Mouse (Mus musculus) kidney, adult 2 months (tissue): ENCODE results near the gene Card10. TPM values are rescaled to one million over a fixed set of nuclear protein-coding genes. Genes with fewer than 3 reads are reported as not detected.
A peak's percentile ranks its signal among the peaks of the same experiment; 100 is the strongest.

Experiments used
- DNase-seq: peaks from one replicate; pipeline ENCODE4 v3.0.0; 2021
- H3K27ac ChIP-seq: fragments of 200-500 bp; 2 replicates; pipeline ENCODE4 v1.5.1; 2012; ENCODE audit warnings: low read depth, low read length, control low read depth, inconsistent platforms; ENCODE audit not compliant: insufficient read depth
- H3K27me3 ChIP-seq: fragments of 200-500 bp; replicated peaks from 2 replicates; pipeline ENCODE4 v1.6.1; 2012; ENCODE audit warnings: mild to moderate bottlenecking, moderate library complexity, low read length, inconsistent platforms; ENCODE audit not compliant: control insufficient read depth, insufficient read depth
- H3K36me3 ChIP-seq: fragments of 200-500 bp; 2 replicates; pipeline ENCODE4 v1.6.1; 2012; ENCODE audit warnings: mild to moderate bottlenecking, moderate library complexity, low read length, inconsistent platforms; ENCODE audit not compliant: control insufficient read depth, insufficient read depth
- H3K4me1 ChIP-seq: fragments of 200-500 bp; 2 replicates; pipeline ENCODE4 v1.6.1; 2011; ENCODE audit warnings: low read length; ENCODE audit not compliant: control insufficient read depth, insufficient read depth
- H3K4me3 ChIP-seq: fragments of 200-500 bp; 2 replicates; pipeline ENCODE4 v1.5.1; 2011; ENCODE audit warnings: mild to moderate bottlenecking, low read depth, low read length, control low read depth; ENCODE audit not compliant: insufficient read depth
- CTCF ChIP-seq: fragments of 200-500 bp; conservative IDR thresholded peaks from 2 replicates; pipeline ENCODE4 v1.5.1; 2011; ENCODE audit warnings: low read depth, mild to moderate bottlenecking, control low read depth, low read length, moderate library complexity, mixed read lengths; ENCODE audit not compliant: insufficient read depth, insufficient read length
- POLR2A ChIP-seq: fragments of 200-500 bp; IDR thresholded peaks from one replicate; pipeline ENCODE4 v1.6.1; 2011; ENCODE audit warnings: low read depth, low read length, control low read depth
- WGBS: fragments of 180-500 bp; shearing (Covaris S2); methylation state at CpG from one replicate; pipeline ENCODE4 v1.1.7; 2018; 5-methylcytosine and 5-hydroxymethylcytosine counted together
- polyA plus RNA-seq: library from polyadenylated mRNA; depleted of rRNA; stranded (reverse); fragments of >200 nt; gene quantifications from 2 replicates; pipeline ENCODE4 v1.2.3, GENCODE M21; 2012

Card10 gene
- polyA plus RNA-seq, 1 experiment, result 80.4 TPM

DNA sequence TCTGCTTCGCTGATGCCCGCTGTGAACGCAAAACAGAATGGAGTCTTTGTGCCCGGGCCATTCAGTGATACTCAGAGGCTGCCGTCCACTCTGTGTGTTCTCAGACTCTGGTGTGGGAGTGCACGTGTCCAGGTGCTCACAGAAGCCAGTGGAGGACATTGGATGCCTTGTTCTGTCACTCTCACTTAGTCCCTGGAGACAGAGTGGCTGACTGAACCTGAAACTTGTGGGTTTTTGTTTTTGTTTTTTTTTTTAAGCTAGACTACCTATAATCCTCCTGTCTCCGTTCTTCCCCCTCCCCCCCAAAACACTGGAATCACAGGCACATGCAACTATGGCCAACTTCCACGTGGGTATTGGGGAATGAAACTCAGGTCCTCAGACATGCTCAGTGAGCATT, 43.5 kb upstream of the Card10 start:
- H3K27ac ChIP-seq, result peak overlapping the region; percentile 91
- no peaks in the 10 kb centered on the region for H3K36me3 ChIP-seq
- H3K4me3 ChIP-seq, result 0 out of 2 replicates have a peak overlapping the region, but pooled peaks have one; percentile 11
- no peaks in the 10 kb centered on the region for H3K27me3 ChIP-seq
- TF ChIP-seq CTCF (no peak), POLR2A (no peak)
- DNase-seq, result no peak
- H3K4me1 ChIP-seq, result peaks cover 8% of the 10 kb centered on the region; the same call in 1 of the 2 replicates
- WGBS, result 44% methylated on average over 8 of the region's 8 CpGs

DNA sequence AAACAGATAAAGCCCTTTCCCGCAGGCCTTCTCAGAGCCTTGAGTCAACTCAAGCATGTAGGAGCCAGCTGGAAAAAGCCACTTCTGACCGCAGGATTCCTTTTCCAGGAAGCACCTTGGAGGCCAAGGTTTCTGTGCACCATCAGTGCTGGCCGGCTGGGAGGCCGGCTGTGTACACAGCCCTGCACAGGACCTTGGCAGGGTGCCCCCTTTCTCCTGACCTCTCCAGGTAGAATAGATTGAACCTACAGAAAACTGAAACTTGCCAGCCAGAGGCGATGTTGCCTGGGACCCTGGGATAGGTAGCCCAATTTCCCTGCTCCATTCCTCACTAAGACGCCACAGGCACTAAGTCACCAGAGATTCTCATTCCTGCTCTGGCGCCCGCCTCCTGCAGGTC, 43.0 kb upstream of the Card10 start:
- TF ChIP-seq POLR2A, result no peak
- TF ChIP-seq CTCF, result no peak
- Histone ChIP-seq H3K4me1 (peaks cover 12% of the 10 kb centered on the region; the same call in 1 of the 2 replicates), H3K4me3 (peak overlapping the region; percentile 11; the same call in 1 of the 2 replicates), H3K36me3 (no peaks in the 10 kb centered on the region), H3K27me3 (no peaks in the 10 kb centered on the region), H3K27ac (peak overlapping the region; percentile 91)
- DNase-seq, result peak; percentile 66
- WGBS, result 37% methylated on average over 8 of the region's 8 CpGs

GRCm38 (mm10) chr15:78845321-78845720, 42.5 kb upstream of the Card10 start:
- no peaks in the 10 kb centered on the region for H3K27me3 ChIP-seq
- TF ChIP-seq POLR2A (no peak), CTCF (no peak)
- H3K4me3 ChIP-seq, result peak overlapping the region; percentile 25; the same call in 1 of the 2 replicates
- H3K36me3 ChIP-seq, result no peaks in the 10 kb centered on the region
- H3K4me1 ChIP-seq, result peaks cover 12% of the 10 kb centered on the region; the same call in 1 of the 2 replicates
- peak overlapping the region; percentile 91 for H3K27ac ChIP-seq
- DNase-seq, result peak; percentile 66
- WGBS, result 41% methylated on average over 11 of the region's 11 CpGs

- Histone ChIP-seq H3K4me3 (peak overlapping the region; percentile 85), H3K36me3 (no peaks in the 10 kb centered on the region), H3K4me1 (peaks cover 12% of the 10 kb centered on the region; the same call in 1 of the 2 replicates), H3K27ac (peak overlapping the region; percentile 99), H3K27me3 (no peaks in the 10 kb centered on the region)
- TF ChIP-seq POLR2A, result no peak
- TF ChIP-seq CTCF, result no peak
- peak; percentile 82 for DNase-seq
- 39% methylated on average over 9 of the region's 9 CpGs for WGBS
Measured at GRCm38 (mm10) chr15:78844791-78845190, 41.9 kb upstream of the Card10 start.

- no peaks in the 10 kb centered on the region for H3K27me3 ChIP-seq
- TF ChIP-seq POLR2A (no peak), CTCF (no peak)
- no peaks in the 10 kb centered on the region for H3K36me3 ChIP-seq
- peak overlapping the region; percentile 99 for H3K27ac ChIP-seq
- 42% methylated on average over 21 of the region's 21 CpGs for WGBS
- H3K4me1 ChIP-seq, result peaks cover 12% of the 10 kb centered on the region; the same call in 1 of the 2 replicates
- DNase-seq, result peak; percentile 38
- H3K4me3 ChIP-seq, result peak overlapping the region; percentile 85
Measured at GRCm38 (mm10) chr15:78843581-78844469, 41.0 kb upstream of the Card10 start.

DNA sequence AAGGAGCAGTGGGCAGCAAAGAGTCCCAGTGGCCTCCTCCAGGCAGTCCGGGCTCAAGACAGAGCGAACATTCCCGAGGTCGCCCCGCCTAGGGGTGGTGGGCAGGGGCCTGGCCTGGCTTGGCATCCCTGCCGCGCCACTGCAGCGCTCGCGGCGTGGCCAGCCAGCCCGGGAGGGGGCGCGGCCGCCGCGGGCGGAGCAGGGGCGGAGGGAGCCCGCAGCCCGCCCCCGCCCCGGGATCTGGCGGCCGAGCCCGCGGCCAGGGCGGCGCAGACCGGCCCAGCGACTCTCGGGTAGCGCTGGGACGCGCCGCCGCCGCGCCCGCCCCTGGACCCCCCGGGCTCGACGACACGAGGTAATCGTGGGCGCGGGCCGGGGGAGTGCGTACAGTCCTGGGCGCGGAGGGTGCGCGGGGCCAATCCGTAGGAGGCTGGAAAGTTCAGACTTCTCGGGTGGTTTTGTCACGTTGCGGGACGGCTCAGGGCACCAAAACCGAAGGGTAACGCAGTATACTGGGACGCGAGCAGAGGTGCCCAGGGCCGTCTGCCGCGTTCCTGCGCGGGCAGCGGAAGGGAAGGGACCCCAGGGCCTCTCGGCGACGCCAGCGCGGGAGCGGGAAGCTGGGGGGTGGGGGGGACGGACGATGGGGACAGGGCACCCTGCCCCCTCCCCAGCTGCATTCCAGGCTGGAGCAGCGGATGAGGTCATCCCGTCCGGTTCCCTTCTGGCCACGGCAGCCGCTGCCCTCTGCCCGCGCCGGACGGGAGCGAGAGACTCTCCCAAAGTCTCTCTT, 39.7 kb upstream of the Card10 start, which contains the start of gene Cdc42ep1:
TSS of gene Cdc42ep1 (plus strand) at position 254 of the 793 bp plus-strand sequence.
- no peaks in the 10 kb centered on the region for H3K27me3 ChIP-seq

More for the DNA sequence above, 39.7 kb upstream of the Card10 start, which contains the start of gene Cdc42ep1:
- peak; percentile 81 for DNase-seq
- TF ChIP-seq POLR2A (no peak), CTCF (no peak)
- H3K4me3 ChIP-seq, result peak within 1 kb of the TSS; percentile 85
- H3K27ac ChIP-seq, result peak within 1 kb of the TSS; percentile 99
- no peaks in the 10 kb centered on the region for H3K36me3 ChIP-seq
- WGBS, result under 1% methylated on average over 85 of the region's 86 CpGs
- peaks cover 12% of the 10 kb centered on the region; the same call in 1 of the 2 replicates for H3K4me1 ChIP-seq
